Mouse (Mus musculus): ENCODE measurements around the gene Arsg. TPM values are rescaled to one million over a fixed set of nuclear protein-coding genes. Genes with fewer than 3 reads are reported as not detected.

Arsg gene
- polyA plus RNA-seq, 1 experiment from 2014 or later, result 2.4 TPM

DNA sequence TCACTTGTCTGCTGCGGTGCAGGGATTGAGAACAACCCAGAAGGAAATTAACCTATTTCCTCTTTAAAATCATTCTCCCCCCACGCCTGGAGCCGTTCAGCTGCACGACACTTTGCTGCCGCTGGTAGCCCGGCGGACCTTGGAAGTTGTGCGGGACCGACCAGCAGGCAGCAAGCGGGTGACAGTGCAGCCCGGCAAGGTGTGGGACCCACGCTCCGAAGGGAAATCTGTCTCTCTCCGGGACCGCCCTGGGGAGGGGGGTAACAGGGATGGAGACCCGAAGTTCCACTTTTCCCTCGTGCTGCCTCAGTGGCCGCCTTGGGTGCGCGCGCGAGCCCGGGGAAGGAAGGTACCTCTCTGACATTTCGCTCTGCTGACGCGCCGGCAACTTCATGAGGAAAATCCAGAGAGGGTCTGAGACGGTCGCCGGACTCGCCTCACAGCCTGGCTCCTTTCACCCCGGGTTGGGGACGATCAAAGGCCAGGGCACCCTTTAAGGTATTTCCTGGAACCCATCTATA lies 943 bp upstream of the Arsg start:
- H3K27ac ChIP-seq, result peak overlapping the region; percentile 50; the same call in 1 of the 2 replicates
- H3K4me1 ChIP-seq, result peaks cover 40% of the 10 kb centered on the region
- WGBS, result under 1% methylated on average over 33 of the region's 33 CpGs

DNA sequence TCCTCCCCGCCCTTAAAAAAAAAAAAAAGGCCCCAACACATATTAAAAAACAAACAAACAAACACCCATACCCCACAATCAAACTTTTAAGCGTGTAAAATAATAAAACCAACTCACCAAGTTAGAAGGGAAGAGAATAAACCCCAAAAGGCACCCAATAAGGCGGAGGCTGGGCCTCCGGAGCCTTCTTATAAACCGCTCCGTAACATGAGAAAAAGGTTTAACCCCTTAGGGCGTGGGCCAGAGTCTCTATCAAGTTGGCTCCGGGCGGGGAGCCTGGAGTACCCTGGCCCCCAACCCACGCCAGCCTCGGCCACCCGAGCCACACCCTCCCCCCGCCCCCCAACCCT lies 378 bp upstream of the Arsg start:
- Histone ChIP-seq H3K27me3 (0 out of 2 replicates have a peak, but pooled peaks cover 18% of the 10 kb centered on the region), H3K4me3 (replicated peaks) (peak overlapping the region; percentile 75), H3K36me3 (replicated peaks) (no peaks in the 10 kb centered on the region), H3K4me2 (peak overlapping the region; percentile 89), H3K4me1 (peaks cover 45% of the 10 kb centered on the region), H3K9ac (peak overlapping the region; percentile 94), H3K27ac (peak overlapping the region; percentile 95), H3K9me3 (no peaks in the 10 kb centered on the region)
- ATAC-seq (ENCODE audit: low FRiP score), result peak; percentile 53; the same call in 1 of the 2 replicates
- WGBS, result 0% methylated on average over 10 of the region's 13 CpGs

More for the DNA sequence above, 943 bp upstream of the Arsg start:
- ATAC-seq (ENCODE audit: low FRiP score), result no peak
- peak overlapping the region; percentile 89 for H3K4me2 ChIP-seq
- peak overlapping the region; percentile 75 for H3K4me3 ChIP-seq (replicated peaks)
- H3K9ac ChIP-seq, result peak overlapping the region; percentile 94
- H3K36me3 ChIP-seq (replicated peaks), result no peaks in the 10 kb centered on the region
- 0 out of 2 replicates have a peak, but pooled peaks cover 18% of the 10 kb centered on the region for H3K27me3 ChIP-seq
- no peaks in the 10 kb centered on the region for H3K9me3 ChIP-seq

DNA sequence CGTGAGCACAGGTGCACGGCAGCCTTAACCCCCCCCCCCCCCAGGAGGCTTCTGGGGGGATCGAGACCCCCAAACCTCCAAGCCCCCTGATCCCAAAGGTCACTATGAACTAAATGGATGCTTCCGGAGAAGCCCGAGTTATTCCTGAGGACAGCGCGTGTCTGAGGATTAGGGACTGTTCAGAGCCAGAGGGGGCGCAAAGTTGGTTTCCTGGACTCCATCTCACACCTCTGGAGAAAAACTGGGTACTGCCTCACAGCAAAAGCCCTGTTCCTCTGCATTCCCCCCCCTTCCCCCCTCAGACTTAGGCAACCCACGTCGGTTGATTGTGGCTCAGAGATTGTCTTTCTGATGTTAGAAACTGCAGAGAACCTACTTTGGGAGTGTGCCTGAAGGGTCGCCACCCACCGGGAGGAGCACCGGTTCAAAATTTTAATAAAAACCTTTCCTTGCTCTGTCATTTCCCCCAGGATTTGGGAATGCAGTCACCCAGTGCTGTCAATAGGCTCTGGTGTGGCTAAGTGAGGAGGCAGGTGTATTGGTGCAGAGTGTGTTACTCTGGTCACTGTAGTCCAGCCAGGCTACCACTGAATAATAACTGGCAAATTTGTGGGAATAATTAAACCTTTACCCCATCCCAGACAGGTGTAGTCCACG lies 1.0 kb downstream of the Arsg start:
- peak overlapping the region; percentile 89 for H3K4me2 ChIP-seq
- 7% methylated on average over 14 of the region's 14 CpGs for WGBS
- 0 out of 2 replicates have a peak, but pooled peaks cover 18% of the 10 kb centered on the region for H3K27me3 ChIP-seq
- H3K9me3 ChIP-seq, result no peaks in the 10 kb centered on the region
- peak overlapping the region; percentile 75 for H3K4me3 ChIP-seq (replicated peaks)
- no peaks in the 10 kb centered on the region for H3K36me3 ChIP-seq (replicated peaks)
- peaks cover 50% of the 10 kb centered on the region for H3K4me1 ChIP-seq
- H3K9ac ChIP-seq, result peak overlapping the region; percentile 94
- peak; percentile 43 for ATAC-seq (ENCODE audit: low FRiP score)
- H3K27ac ChIP-seq, result peak overlapping the region; percentile 95

DNA sequence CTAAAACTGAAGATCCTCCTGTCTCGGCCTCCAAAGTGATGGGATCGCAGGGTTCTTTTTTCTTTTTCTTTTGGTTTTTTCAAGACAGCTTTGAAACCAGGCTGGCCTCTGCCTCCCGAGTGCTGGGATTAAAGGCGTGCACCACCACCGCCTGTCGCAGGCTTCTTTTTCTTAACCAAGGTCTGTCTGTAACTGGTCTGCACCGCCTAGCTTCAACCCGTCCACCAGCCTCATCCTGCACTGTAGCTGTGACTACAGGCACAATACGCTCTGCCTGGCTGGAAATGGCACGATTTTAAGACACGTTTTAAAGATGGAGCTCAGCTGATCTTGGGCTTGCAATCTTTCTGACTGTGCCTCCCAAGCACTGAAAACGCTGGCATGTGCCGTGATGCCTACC lies 1.7 kb downstream of the Arsg start:
- Histone ChIP-seq H3K4me1 (peaks cover 54% of the 10 kb centered on the region), H3K36me3 (replicated peaks) (no peaks in the 10 kb centered on the region), H3K4me2 (peak overlapping the region; percentile 89; the same call in 1 of the 2 replicates), H3K9ac (no peak overlapping the region), H3K27me3 (0 out of 2 replicates have a peak, but pooled peaks cover 13% of the 10 kb centered on the region), H3K9me3 (no peaks in the 10 kb centered on the region), H3K27ac (no peak overlapping the region), H3K4me3 (replicated peaks) (no peak overlapping the region)
- WGBS, result 78% methylated on average over 13 of the region's 13 CpGs
- ATAC-seq (ENCODE audit: low FRiP score), result no peak

DNA sequence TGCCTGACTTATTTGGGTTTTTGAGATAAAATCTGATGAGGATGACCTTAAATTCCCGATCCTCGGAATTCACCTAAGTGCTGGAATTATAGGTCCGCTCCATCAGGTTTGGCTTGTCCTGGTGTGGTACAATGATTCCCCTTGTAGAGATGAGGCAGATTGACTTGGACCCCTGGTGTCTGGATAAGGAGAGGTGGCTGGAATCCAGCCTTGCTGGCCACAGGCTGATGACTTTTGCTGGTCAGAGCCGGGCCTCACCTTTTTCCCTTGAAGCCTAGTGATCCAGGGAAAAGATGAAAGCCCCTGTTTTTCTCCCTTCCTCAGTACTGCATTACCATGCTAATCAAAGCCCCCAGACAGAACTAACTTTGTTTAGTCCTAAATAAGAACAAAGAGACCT lies 2.5 kb downstream of the Arsg start:
- H3K27ac ChIP-seq, result peak overlapping the region; percentile 76
- H3K4me1 ChIP-seq, result peaks cover 57% of the 10 kb centered on the region
- no peak overlapping the region for H3K4me2 ChIP-seq
- H3K4me3 ChIP-seq (replicated peaks), result no peak overlapping the region
- ATAC-seq (ENCODE audit: low FRiP score), result no peak
- no peaks in the 10 kb centered on the region for H3K36me3 ChIP-seq (replicated peaks)
- peaks cover 7% of the 10 kb centered on the region; the same call in 1 of the 2 replicates for H3K27me3 ChIP-seq
- H3K9ac ChIP-seq, result 0 out of 2 replicates have a peak overlapping the region, but pooled peaks have one; percentile 25
- WGBS, result 66% methylated on average over 4 of the region's 4 CpGs
- no peaks in the 10 kb centered on the region for H3K9me3 ChIP-seq

DNA sequence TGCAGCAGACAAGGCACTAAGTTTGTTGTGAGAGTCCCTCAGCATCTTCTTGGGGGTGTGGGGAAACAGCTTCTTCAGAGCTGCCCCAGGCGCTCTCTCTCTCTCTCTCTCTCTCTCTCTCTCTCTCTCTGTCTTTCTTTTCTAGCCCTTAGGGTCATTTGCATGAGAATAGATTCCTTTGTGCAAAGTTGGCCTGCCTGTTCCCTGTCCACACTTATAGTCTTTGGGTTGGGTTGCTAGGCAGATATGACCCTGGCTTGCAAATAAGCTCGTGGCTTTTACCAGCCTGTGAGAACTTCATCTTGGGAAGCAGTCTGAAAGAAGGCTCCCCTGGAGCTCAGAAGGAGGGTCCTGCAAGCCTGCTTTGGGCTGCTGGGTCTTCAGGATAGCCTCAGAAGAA lies 3.1 kb downstream of the Arsg start:
- H3K4me3 ChIP-seq (replicated peaks), result no peak overlapping the region
- no peak for ATAC-seq (ENCODE audit: low FRiP score)
- H3K4me1 ChIP-seq, result peaks cover 56% of the 10 kb centered on the region
- WGBS, result 9% methylated on average over 2 of the region's 2 CpGs
- peak overlapping the region; percentile 21 for H3K4me2 ChIP-seq
- H3K9me3 ChIP-seq, result no peaks in the 10 kb centered on the region
- H3K27me3 ChIP-seq, result peaks cover 7% of the 10 kb centered on the region; the same call in 1 of the 2 replicates
- H3K9ac ChIP-seq, result peak overlapping the region; percentile 25; the same call in 1 of the 2 replicates
- no peaks in the 10 kb centered on the region for H3K36me3 ChIP-seq (replicated peaks)
- H3K27ac ChIP-seq, result peak overlapping the region; percentile 76

DNA sequence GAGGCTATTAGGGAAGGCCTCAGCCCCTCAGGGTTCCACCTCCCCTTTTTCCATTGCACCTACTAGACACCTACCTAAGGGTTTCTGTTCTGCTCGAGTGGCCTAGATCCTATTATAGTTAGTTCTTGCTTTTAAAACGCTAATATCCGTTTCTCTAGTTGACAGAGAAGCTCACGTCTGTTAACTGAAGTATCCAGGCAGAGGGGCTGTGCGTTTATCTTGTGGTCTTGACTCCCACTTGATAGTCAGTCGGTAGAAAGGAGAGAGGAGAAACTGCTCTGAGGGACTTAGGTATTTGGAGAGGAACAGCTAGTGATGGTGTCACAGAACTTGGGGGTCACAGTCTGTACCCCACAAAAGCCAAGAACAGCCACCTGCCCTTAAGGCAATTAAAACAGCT lies 3.5 kb downstream of the Arsg start:
- peaks cover 3% of the 10 kb centered on the region; the same call in 1 of the 2 replicates for H3K27me3 ChIP-seq
- no peaks in the 10 kb centered on the region for H3K36me3 ChIP-seq (replicated peaks)
- H3K4me2 ChIP-seq, result peak overlapping the region; percentile 21
- ATAC-seq (ENCODE audit: low FRiP score), result no peak
- peaks cover 52% of the 10 kb centered on the region for H3K4me1 ChIP-seq
- no peaks in the 10 kb centered on the region for H3K9me3 ChIP-seq
- peak overlapping the region; percentile 76 for H3K27ac ChIP-seq
- no peak overlapping the region; the same call in 1 of the 2 replicates for H3K9ac ChIP-seq
- 25% methylated on average over 6 of the region's 6 CpGs for WGBS
- H3K4me3 ChIP-seq (replicated peaks), result no peak overlapping the region

DNA sequence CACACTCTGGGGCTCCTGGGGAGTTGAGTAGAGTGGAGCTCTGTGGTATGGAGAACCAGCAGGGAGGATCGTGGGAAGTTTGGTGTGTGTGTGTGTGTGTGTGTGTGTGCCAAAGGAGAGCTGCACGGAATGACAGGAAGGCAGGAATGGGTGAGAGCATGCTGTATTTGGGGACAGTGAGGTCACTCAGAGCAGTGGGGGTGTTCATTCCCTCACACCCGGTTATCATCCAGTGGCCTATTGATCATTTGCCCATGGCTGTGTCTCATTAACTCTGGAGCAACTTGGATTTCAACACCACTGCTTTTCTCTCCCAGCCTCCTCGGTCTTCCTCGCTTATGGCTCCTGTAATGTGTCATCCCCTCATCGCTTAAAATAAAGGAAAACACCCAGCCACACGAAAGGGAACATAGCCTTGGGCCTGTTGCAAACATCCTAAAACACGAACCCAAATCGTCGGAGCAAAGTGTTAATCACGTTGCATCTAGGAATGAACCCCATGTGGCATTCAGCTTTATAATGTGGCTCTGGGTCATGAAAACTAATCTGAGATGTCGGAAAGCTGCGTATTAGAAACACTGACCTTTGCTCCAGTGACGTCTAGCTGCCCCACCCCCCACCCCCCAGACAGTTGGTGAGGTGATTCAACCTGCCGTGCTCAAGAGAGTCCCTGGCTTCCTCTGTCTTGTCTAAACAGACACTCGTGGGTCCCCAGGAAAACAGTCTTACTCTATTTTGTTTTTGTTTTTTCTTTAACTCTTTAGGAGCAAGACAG lies 4.6 kb downstream of the Arsg start:
- H3K27ac ChIP-seq, result no peak overlapping the region
- no peak for ATAC-seq (ENCODE audit: low FRiP score)
- peaks cover 43% of the 10 kb centered on the region for H3K4me1 ChIP-seq
- H3K9me3 ChIP-seq, result no peaks in the 10 kb centered on the region
- peaks cover 3% of the 10 kb centered on the region; the same call in 1 of the 2 replicates for H3K27me3 ChIP-seq
- no peak overlapping the region for H3K4me2 ChIP-seq
- H3K4me3 ChIP-seq (replicated peaks), result no peak overlapping the region
- H3K9ac ChIP-seq, result no peak overlapping the region
- H3K36me3 ChIP-seq (replicated peaks), result no peaks in the 10 kb centered on the region
- WGBS, result 57% methylated on average over 16 of the region's 16 CpGs

DNA sequence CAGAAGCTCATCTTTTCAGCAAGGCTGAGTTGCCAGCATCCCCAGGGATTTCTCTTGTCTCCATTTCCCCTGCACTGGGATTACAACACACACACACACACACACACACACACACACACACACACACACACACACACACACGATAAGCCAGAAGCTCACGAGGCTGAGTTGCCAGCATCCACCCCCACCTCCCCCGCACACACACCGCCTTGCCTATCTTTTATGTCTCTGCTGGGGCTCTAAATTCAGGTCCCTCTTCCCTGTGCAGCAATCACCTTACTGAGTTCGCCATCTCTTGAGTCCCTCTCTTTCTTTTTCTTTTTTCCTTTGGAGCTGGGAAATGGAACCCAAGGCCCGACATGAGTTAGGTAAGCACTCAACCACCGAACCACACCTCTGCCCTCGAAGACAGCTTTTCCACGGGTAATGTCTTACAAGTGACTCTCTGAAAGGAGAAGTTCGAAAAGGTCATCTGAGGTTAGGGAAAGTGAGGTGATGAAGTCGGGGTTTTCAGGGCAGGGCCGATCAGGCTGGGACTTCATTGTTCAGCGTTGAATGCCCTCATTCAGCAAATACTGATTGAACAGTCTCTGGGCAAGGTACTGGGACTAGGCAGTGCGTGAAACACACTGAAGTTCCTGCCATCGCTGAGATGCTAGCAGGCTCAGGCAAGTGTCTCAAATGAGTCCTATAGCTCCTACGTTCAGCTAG lies 6.6 kb downstream of the Arsg start:
- Histone ChIP-seq H3K36me3 (replicated peaks) (no peaks in the 10 kb centered on the region), H3K9ac (no peak overlapping the region), H3K4me3 (replicated peaks) (no peak overlapping the region), H3K4me1 (peaks cover 34% of the 10 kb centered on the region), H3K27ac (no peak overlapping the region), H3K9me3 (no peaks in the 10 kb centered on the region), H3K4me2 (no peak overlapping the region), H3K27me3 (peaks cover 3% of the 10 kb centered on the region; the same call in 1 of the 2 replicates)
- no peak for ATAC-seq (ENCODE audit: low FRiP score)
- whole genome bisulfite sequencing, result 36% methylated on average over 16 of the region's 16 CpGs

DNA sequence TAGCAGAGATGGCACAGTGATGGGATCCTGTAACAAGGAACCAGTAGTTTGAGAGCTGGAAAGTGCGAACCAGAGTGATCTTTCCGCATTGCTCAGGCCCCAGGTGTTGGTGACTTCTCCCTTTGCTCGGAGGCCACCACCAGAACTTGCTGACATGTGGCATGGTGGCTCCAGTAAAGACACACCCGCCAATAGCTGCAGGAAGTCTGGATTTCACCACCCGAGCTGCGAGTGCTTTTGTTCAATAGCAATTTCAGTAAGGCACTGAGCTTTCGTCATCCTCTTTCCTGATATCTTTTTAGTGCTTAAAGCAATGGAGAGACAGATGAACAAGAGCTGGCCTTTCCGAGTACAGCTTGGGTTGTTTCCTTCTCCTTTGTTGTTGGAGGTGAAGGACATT lies 7.3 kb downstream of the Arsg start:
- H3K36me3 ChIP-seq (replicated peaks), result no peaks in the 10 kb centered on the region
- WGBS, result 78% methylated on average over 8 of the region's 8 CpGs
- H3K27me3 ChIP-seq, result no peaks in the 10 kb centered on the region; the same call in 1 of the 2 replicates
- no peak for ATAC-seq (ENCODE audit: low FRiP score)
- H3K4me3 ChIP-seq (replicated peaks), result no peak overlapping the region
- H3K4me2 ChIP-seq, result no peak overlapping the region
- H3K4me1 ChIP-seq, result peaks cover 34% of the 10 kb centered on the region
- no peak overlapping the region for H3K9ac ChIP-seq
- no peaks in the 10 kb centered on the region for H3K9me3 ChIP-seq
- H3K27ac ChIP-seq, result no peak overlapping the region

DNA sequence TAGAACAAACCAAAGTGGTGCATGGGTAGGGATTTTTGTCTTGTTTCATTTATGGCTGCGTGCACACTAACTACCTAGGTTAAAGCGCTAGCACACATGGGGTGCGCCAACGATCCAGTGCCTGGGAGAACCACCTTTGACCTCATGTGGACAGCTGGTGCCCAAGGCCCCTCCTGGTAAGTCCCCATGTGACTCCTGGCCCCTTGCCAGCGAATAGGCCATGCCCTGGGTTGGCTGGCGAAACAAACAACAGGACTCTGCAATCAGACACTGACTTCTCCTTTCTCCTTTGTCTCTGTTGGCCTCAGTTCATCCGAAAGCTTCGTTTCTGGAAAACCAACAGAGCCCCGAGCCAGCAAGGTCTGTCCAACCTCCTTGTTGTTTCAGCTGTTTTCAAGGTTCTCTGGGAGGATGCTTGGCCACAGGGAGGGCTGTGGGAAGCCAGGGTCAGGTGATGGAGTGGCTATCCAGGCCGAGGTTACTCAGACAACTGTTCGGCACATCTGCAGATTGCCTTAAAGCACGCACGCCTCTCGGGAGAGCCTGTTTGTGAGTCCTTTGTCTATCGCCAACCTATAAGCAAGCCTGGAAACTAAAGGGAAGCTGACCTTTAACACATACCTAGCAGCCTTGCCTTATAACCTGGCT lies 12.3 kb downstream of the Arsg start:
- Histone ChIP-seq H3K9me3 (no peaks in the 10 kb centered on the region), H3K36me3 (replicated peaks) (no peaks in the 10 kb centered on the region), H3K9ac (no peak overlapping the region), H3K4me3 (replicated peaks) (no peak overlapping the region), H3K4me2 (no peak overlapping the region), H3K27ac (no peak overlapping the region), H3K27me3 (no peaks in the 10 kb centered on the region), H3K4me1 (no peaks in the 10 kb centered on the region)
- no peak for ATAC-seq (ENCODE audit: low FRiP score)
- 86% methylated on average over 15 of the region's 15 CpGs for WGBS

All from forebrain, embryonic 12.5 days (tissue).